Mouse (Mus musculus): Measurements from ENCODE around the gene Slf2. TPM values are rescaled to one million over a fixed set of nuclear protein-coding genes. Genes with fewer than 3 reads are reported as not detected.

Slf2 gene
- total RNA-seq, 2 experiments from 2014 or later, result 29.9 to 30.4 TPM

- DNase-seq (ENCODE audit: extremely low spot score in 1 of 2, low spot score in 2 of 2), result no peak
- intact Hi-C loops (cut with DNase I), result no loop called here
Observed at GRCm38 (mm10) chr19:44999647-45000046, 68.7 kb downstream of the Slf2 start.

GRCm38 (mm10) chr19:45002301-45002700 lies 71.3 kb downstream of the Slf2 start:
- no peak for DNase-seq (ENCODE audit: extremely low spot score in 1 of 2, low spot score in 2 of 2)
- intact Hi-C loops (cut with DNase I), result no loop called here

GRCm38 (mm10) chr19:45003740-45004516 lies 73.0 kb downstream of the Slf2 start:
- intact Hi-C loops (cut with DNase I), result no loop called here
- DNase-seq (ENCODE audit: extremely low spot score in 1 of 2, low spot score in 2 of 2), result no peak

GRCm38 (mm10) chr19:45005444-45005843 lies 74.5 kb downstream of the Slf2 start, which contains the start of gene Twnk:
Gene Twnk, plus strand, starts transcription at chr19:45005663.
- peak in 1 of 2 experiments; percentile 76 for DNase-seq (ENCODE audit: extremely low spot score in 1 of 2, low spot score in 2 of 2)
- intact Hi-C loops (cut with DNase I), result no loop called here

- DNase-seq (ENCODE audit: extremely low spot score in 1 of 2, low spot score in 2 of 2), result peak; percentile 95 to 97
- intact Hi-C loops (cut with DNase I), result no loop called here
Observed at GRCm38 (mm10) chr19:45005957-45006712, 75.2 kb downstream of the Slf2 start, which contains the start of gene Mrpl43. Gene Mrpl43, minus strand, starts transcription at chr19:45006442.

- intact Hi-C loops (cut with DNase I), result no loop called here
- DNase-seq (ENCODE audit: extremely low spot score in 1 of 2, low spot score in 2 of 2), result peak in 1 of 2 experiments; percentile 43
Observed at GRCm38 (mm10) chr19:45007021-45007420, 76.1 kb downstream of the Slf2 start.

GRCm38 (mm10) chr19:45007425-45008191 lies 76.7 kb downstream of the Slf2 start:
- intact Hi-C loops (cut with DNase I), result no loop called here
- peak in 1 of 2 experiments; percentile 43 for DNase-seq (ENCODE audit: extremely low spot score in 1 of 2, low spot score in 2 of 2)

GRCm38 (mm10) chr19:45010646-45011045 lies 79.7 kb downstream of the Slf2 start:
- no peak for DNase-seq (ENCODE audit: extremely low spot score in 1 of 2, low spot score in 2 of 2)
- intact Hi-C loops (cut with DNase I), result no loop called here

GRCm38 (mm10) chr19:45012219-45012618 lies 81.3 kb downstream of the Slf2 start:
- DNase-seq (ENCODE audit: extremely low spot score in 1 of 2, low spot score in 2 of 2), result no peak
- intact Hi-C loops (cut with DNase I), result no loop called here

- intact Hi-C loops (cut with DNase I), result no loop called here
- DNase-seq (ENCODE audit: extremely low spot score in 1 of 2, low spot score in 2 of 2), result no peak
Observed at GRCm38 (mm10) chr19:45012636-45013035, 81.7 kb downstream of the Slf2 start.

GRCm38 (mm10) chr19:45013581-45014225 lies 82.8 kb downstream of the Slf2 start:
- DNase-seq (ENCODE audit: extremely low spot score in 1 of 2, low spot score in 2 of 2), result no peak
- intact Hi-C loops (cut with DNase I), result no loop called here

- DNase-seq (ENCODE audit: extremely low spot score in 1 of 2, low spot score in 2 of 2), result no peak
- intact Hi-C loops (cut with DNase I), result no loop called here
Observed at GRCm38 (mm10) chr19:45014335-45014971, 83.5 kb downstream of the Slf2 start, which contains the start of gene Lzts2. Gene Lzts2, plus strand, starts transcription at chr19:45014414.

GRCm38 (mm10) chr19:45014981-45015402 lies 84.0 kb downstream of the Slf2 start:
- peak in 1 of 2 experiments; percentile 77 for DNase-seq (ENCODE audit: extremely low spot score in 1 of 2, low spot score in 2 of 2)
- intact Hi-C loops (cut with DNase I), result no loop called here

GRCm38 (mm10) chr19:45015518-45016281 lies 84.7 kb downstream of the Slf2 start:
- intact Hi-C loops (cut with DNase I), result loop anchor here (2.0 kb wide), 1 partner anchor 15 kb away; no protein-coding TSS in a partner anchor
- peak in 1 of 2 experiments; percentile 84 for DNase-seq (ENCODE audit: extremely low spot score in 1 of 2, low spot score in 2 of 2)

- intact Hi-C loops (cut with DNase I), result loop anchor here (2.0 kb wide), 1 partner anchor 14 kb away; no protein-coding TSS in a partner anchor
- DNase-seq (ENCODE audit: extremely low spot score in 1 of 2, low spot score in 2 of 2), result peak; percentile 62 to 92
Observed at GRCm38 (mm10) chr19:45016341-45017215, 85.6 kb downstream of the Slf2 start.

GRCm38 (mm10) chr19:45017216-45017771 lies 86.3 kb downstream of the Slf2 start:
- intact Hi-C loops (cut with DNase I), result loop anchor here (2.0 kb wide), 1 partner anchor 14 kb away; no protein-coding TSS in a partner anchor
- DNase-seq (ENCODE audit: extremely low spot score in 1 of 2, low spot score in 2 of 2), result peak; percentile 72 to 92
